Mouse (Mus musculus) left cerebral cortex, postnatal 4 days (tissue): ENCODE results near the gene Sgf29. TPM values are rescaled to one million over a fixed set of nuclear protein-coding genes. Genes with fewer than 3 reads are reported as not detected.
A peak's percentile ranks its signal among the peaks of the same experiment; 100 is the strongest.

Experiments
- DNase-seq: peaks from one replicate; pipeline ENCODE4 v3.0.0-alpha.2; 2022
- intact Hi-C: fragments of 180-260 bp; cut with DNase I; formaldehyde crosslinking; loops from one replicate; pipeline ENCODE4 v1.15.1; 2025
- total RNA-seq, 2 experiments: library from RNA; stranded (reverse); gene quantifications; 2 replicates each; pipeline ENCODE4 v1.2.3; 2021

The Sgf29 gene
- total RNA-seq, 2 experiments from 2014 or later, result 49.9 to 53.0 TPM

- DNase-seq, result no peak
- intact Hi-C loops, result loop anchor here (5.0 kb wide), 1 partner anchor 55 kb away; the partner anchor contains the start of gene Mapk3
Measured at GRCm38 (mm10) chr7:126702358-126702757, 53.2 kb downstream of the Sgf29 start.

DNA sequence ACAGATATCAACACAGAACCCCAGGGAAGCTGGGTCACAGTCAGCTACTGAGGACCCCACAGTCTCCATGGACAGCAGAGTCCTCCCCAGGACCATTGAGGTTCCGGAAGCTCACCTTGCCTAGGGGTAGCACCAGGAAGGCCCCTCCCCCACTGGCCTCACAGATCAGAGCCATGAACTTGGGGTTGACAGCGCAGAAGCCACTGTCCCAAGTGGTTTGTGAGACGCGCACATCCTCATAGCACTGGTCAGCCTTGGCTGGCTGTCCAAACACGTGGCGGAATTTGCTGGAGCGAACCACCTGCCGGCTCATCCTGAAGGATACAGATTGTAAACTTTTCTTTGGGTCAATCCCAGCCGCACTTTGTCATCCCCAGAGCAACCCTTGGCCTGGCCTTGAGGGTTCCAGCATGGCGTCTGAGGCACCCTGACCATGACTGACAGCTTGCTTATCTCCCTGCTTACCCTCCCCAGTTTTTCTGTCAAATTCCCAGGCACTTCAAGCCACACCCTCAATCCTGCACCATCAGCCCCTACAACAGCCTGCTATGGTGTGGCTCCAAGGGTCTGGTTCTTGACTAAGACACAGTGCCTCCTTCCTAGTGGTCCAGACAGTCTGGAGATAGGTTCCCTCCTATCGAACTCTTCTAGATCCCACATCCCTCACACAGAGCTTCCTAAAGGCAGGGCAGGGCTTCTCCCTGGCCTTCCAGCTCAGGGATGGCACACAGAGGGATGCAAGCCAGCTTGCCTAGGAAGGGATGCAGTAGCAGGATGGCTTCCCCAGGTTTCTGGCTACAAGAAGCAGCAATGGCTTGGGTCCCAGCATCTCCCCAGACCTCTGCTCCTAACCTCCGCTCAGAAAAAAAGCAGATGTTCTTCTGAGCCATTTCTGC, 54.0 kb downstream of the Sgf29 start:
- intact Hi-C loops, result loop anchor here (5.0 kb wide), 1 partner anchor 54 kb away; the partner anchor contains the start of gene Mapk3
- DNase-seq, result no peak

- DNase-seq, result peak; percentile 35
- intact Hi-C loops, result loop anchor here (5.0 kb wide), 1 partner anchor 54 kb away; the partner anchor contains the start of gene Mapk3
Measured at GRCm38 (mm10) chr7:126703757-126704077, 54.6 kb downstream of the Sgf29 start.

DNA sequence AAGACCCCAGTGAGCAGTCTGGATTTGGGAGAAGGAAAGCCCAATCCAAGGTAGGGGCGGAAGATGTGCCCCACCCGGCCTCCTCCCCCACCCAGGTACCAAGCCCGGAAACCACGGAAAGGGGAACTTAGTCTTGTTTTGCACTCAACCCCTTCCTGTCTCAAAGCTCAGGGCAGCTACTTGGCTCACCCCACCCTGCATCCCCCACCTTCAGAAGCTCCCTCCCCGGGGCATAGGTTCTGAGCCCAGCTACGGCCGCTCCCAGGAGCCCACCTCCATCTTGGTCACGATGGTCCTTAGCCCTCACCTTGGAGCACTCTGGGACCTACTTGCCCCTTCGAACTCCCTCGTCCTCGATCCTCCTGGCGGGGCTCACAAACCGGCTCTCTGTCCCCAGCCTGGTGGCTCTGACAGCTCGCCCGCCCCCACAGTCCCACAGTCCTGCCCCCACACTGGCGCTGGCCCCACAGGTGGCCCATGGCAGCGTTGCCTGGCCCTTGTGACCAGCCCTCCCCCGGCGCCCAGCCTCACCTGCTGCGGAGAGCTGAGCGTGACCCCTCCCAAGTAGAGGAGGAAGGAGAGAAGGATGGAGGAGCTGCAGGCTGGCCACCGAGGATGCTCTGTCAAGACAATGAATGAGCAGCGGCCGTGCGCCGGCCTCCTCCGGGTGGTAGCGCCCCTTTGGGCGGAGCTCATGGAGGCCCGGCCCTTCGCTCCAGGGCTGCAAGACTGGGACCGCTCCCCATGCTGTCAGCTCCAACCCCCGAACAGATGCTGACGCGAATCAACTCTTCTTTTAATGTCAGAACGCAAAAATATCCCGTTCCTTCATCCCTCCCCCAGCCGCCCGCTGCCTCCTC, 55.2 kb downstream of the Sgf29 start:
- peak; percentile 79 for DNase-seq
- intact Hi-C loops, result loop anchor here (5.0 kb wide), 1 partner anchor 53 kb away; the partner anchor contains the start of gene Mapk3

DNA sequence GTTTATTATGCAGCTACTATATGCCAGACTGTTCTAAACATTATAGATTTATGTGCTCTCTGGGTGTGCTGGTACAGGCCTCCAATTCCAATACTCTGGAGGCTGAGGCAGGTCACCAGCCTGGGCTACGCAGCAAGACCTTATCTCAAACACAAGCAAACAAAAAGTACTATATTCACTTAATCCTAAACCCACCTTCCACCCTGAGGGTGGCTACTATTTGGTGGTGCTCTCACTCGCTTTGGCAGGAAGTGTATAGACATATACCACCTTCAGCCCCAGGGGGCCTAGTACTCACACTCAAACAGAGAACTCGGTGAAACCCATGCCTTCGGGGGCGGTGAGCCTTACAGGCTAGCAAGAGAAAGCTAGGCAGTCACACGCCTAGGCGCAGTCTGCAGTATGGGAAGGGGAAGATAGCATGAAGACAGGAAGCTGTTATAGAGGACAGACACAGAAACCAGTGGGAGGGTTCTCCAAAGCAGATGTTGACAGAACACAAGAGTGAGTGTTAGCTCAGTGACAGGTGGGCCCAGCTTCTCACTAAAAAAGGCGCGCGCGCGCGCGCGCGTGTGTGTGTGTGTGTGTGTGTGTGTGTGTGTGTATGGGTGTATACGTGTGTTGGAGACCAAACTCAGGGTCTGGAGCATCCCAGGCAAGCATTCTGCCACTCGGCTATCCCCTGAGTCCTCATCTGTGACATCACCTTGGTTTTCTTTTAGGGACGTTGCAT, 58.5 kb downstream of the Sgf29 start, which contains the start of gene Coro1a:
Gene Coro1a, minus strand, starts transcription at position 346 of the 733 bp plus-strand sequence.
- intact Hi-C loops, result no loop called here
- no peak for DNase-seq

- intact Hi-C loops, result no loop called here
- DNase-seq, result no peak
Measured at GRCm38 (mm10) chr7:126708175-126708952, 59.3 kb downstream of the Sgf29 start.

DNA sequence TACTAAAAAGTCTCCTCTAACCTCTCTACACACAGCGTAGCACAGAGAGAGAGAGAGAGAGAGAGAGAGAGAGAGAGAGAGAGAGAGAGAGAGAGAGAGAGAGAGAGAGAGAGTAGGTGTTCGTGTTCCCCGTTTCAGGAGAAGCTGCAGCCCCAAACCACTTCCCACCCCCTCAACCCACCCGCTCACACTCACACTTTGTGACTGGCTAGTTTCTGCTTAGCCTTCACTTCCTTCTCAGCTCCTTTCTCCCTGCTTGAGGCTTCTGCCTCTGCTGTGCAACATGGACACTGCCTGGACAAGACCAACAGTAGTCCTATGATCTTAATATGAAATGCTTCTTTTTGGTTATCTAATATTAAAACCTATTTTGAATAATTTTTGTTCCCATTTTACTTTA, 61.2 kb downstream of the Sgf29 start:
- intact Hi-C loops, result no loop called here

DNA sequence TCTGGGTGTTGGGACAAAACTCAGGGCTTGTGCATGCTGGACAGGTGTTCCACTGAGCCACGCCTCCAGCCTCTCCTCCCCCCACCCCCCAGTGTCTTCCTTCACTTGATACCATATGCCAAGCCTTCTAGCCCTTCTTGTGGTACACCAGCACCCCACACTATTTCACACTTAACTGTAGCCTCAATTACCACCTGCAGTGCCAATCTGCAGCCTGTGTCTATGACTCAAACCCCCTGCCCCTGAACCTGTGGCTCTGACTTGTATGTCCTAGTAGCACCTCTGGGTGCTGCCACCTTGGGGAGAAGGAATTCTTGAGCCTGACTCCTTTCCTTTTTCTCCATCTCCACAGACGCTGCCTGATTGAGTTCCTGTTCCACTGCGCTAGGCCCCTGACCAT, 62.8 kb downstream of the Sgf29 start:
- intact Hi-C loops, result no loop called here

More for the DNA sequence above, 61.2 kb downstream of the Sgf29 start:
- DNase-seq, result no peak

GRCm38 (mm10) chr7:126715679-126716078, 66.6 kb downstream of the Sgf29 start:
- intact Hi-C loops, result no loop called here
- no peak for DNase-seq

More for the DNA sequence above, 62.8 kb downstream of the Sgf29 start:
- no peak for DNase-seq

DNA sequence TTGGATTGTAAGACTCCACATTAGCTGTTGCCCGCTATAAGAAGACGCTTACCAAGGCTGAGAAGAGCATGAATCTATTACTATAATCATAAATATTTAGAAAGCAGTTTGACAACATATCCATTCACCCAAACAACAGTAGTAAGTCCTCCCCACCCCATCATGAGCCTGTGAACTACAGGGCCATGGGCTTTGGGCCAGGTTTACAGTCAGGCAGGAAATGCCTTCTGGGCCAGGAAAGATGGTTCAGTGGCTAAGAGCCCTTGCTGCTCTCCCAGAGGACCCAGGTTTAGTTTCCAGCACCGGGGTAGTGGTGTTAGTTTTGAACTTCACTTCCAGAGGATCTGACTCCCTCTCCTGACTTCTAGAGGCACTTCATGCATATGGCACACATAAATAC, 68.5 kb downstream of the Sgf29 start:
- no peak for DNase-seq
- intact Hi-C loops, result no loop called here

DNA sequence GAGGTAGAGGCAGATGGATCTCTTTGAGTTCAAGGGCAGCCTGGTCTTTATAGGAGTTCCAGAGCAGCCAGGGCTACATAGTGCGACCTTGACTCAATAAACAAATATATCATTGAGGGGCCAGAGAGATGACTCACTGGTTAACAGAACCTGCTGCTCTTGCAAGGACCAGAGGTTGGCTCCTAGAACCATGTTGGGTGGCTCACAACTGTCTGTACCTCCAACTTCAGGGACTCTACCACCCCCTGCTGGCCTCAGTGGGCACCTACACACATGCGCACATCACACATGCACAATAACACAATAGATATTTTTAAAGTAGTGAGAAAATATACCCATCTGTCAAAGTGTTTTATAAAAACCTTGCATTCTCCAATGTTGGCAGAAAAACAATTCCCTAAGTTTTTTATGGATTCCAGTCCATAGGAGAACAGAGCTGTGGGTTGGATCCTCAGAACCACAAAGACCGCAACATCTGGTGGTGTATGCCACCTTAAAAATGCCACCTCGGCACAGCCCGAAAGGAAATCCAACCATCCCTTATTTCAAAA, 69.8 kb downstream of the Sgf29 start:
- intact Hi-C loops, result no loop called here
- no peak for DNase-seq

GRCm38 (mm10) chr7:126721635-126722034, 72.5 kb downstream of the Sgf29 start:
- no peak for DNase-seq
- intact Hi-C loops, result no loop called here

Other genes starting within 250 kb of the Sgf29 start
- under 1 TPM; 0.16 to 0.32 TPM for gene Cd19, start 234.4 kb upstream of the Sgf29 start, total RNA-seq
- 10 to 100 TPM; 18.6 to 19.9 TPM for gene Rabep2, start 220.6 kb upstream of the Sgf29 start, total RNA-seq
- under 1 TPM in 1 of 2 experiments, not detected in 1; 0.12 TPM for gene Atp2a1, start 186.2 kb upstream of the Sgf29 start, total RNA-seq
- gene Sh2b1, start 173.9 kb upstream of the Sgf29 start, total RNA-seq, result 10 to 100 TPM; 72.5 to 77.7 TPM
- gene Tufm, start 161.9 kb upstream of the Sgf29 start, total RNA-seq, result 10 to 100 TPM; 80.9 to 96.5 TPM
- gene Atxn2l, start 145.9 kb upstream of the Sgf29 start, total RNA-seq, result 100 to 1,000 TPM; 164 to 165 TPM
- gene Eif3c, start 82.9 kb upstream of the Sgf29 start, total RNA-seq, result 100 to 1,000 TPM; 212 to 226 TPM
- gene Apobr, start 64.4 kb upstream of the Sgf29 start, total RNA-seq, result under 1 TPM; 0.30 to 0.58 TPM
- 10 to 100 TPM; 26.5 to 32.0 TPM for gene Cln3, start 63.5 kb upstream of the Sgf29 start, total RNA-seq
- gene Il27, start 54.4 kb upstream of the Sgf29 start, total RNA-seq, result not detected
- gene Nupr1, start 18.4 kb upstream of the Sgf29 start, total RNA-seq, result 1 to 10 TPM; 6.6 to 7.0 TPM
- 1 to 10 TPM; 2.9 to 3.1 TPM for gene Sult1a1, start 27.1 kb downstream of the Sgf29 start, total RNA-seq
- 100 to 1,000 TPM; 107 to 115 TPM for gene Bola2, start 46.1 kb downstream of the Sgf29 start, total RNA-seq
- gene Slx1b, start 46.5 kb downstream of the Sgf29 start, total RNA-seq, result 10 to 100 TPM; 25.4 to 26.5 TPM
- gene Coro1a, start 58.5 kb downstream of the Sgf29 start, total RNA-seq, result 100 to 1,000 TPM; 137 to 143 TPM
- 100 to 1,000 TPM; 196 to 202 TPM for gene Mapk3, start 110.3 kb downstream of the Sgf29 start, total RNA-seq
- gene Gdpd3, start 117.0 kb downstream of the Sgf29 start, total RNA-seq, result 1 to 10 TPM; 5.2 to 5.5 TPM
- gene Ypel3, start 127.6 kb downstream of the Sgf29 start, total RNA-seq, result 100 to 1,000 TPM; 110 to 113 TPM
- under 1 TPM; 0.40 to 0.58 TPM for gene Tbx6, start 132.2 kb downstream of the Sgf29 start, total RNA-seq
- gene Ppp4c, start 143.2 kb downstream of the Sgf29 start, total RNA-seq, result 10 to 100 TPM; 71.1 to 79.7 TPM
- gene Fam57b, start 148.4 kb downstream of the Sgf29 start, total RNA-seq, result 100 to 1,000 TPM; 165 to 167 TPM
- gene 4930451I11Rik, start 182.3 kb downstream of the Sgf29 start, total RNA-seq, result not detected
- 10 to 100 TPM; 74.3 to 84.4 TPM for gene Doc2a, start 198.1 kb downstream of the Sgf29 start, total RNA-seq
- gene Hirip3, start 212.7 kb downstream of the Sgf29 start, total RNA-seq, result 10 to 100 TPM; 31.5 to 41.2 TPM
- gene Ino80e, start 213.1 kb downstream of the Sgf29 start, total RNA-seq, result 10 to 100 TPM; 61.7 to 65.2 TPM
- 100 to 1,000 TPM; 158 to 165 TPM for gene Taok2, start 235.4 kb downstream of the Sgf29 start, total RNA-seq